Mouse (Mus musculus) urinary bladder, postnatal 25 days (tissue): ENCODE results near the gene Syt11.
A peak's percentile ranks its signal among the peaks of the same experiment; 100 is the strongest.
"Not testable (repeated sequence)": the region's sequence is repeated elsewhere in the genome, so short reads cannot be mapped to it uniquely, and the experiment has no call there.

ENCODE experiments used
- DNase-seq: peaks from one replicate; pipeline ENCODE4 v3.0.0; 2022; ENCODE audit warnings: low spot score

Gene Syt11

GRCm38 (mm10) chr3:88736556-88736955, 38.4 kb downstream of the Syt11 start:
- DNase-seq = no peak

- DNase-seq = no peak
These were observed 55.9 kb downstream of the Syt11 start for GRCm38 (mm10) chr3:88719098-88719497.

GRCm38 (mm10) chr3:88717831-88718230, 57.1 kb downstream of the Syt11 start:
- no peak for DNase-seq

GRCm38 (mm10) chr3:88717198-88717798, 57.7 kb downstream of the Syt11 start:
- DNase-seq = peak; percentile 16

GRCm38 (mm10) chr3:88716399-88717197, 58.4 kb downstream of the Syt11 start, which contains the start of gene Rit1:
Gene Rit1, plus strand, starts transcription at chr3:88716838.
- DNase-seq = peak; percentile 83

GRCm38 (mm10) chr3:88715716-88716115, 59.2 kb downstream of the Syt11 start:
- not testable (repeated sequence) for DNase-seq

GRCm38 (mm10) chr3:88714725-88715124, 60.2 kb downstream of the Syt11 start:
- no peak for DNase-seq

GRCm38 (mm10) chr3:88713709-88714108, 61.3 kb downstream of the Syt11 start:
- no peak for DNase-seq

- DNase-seq = no peak
These were observed 73.7 kb downstream of the Syt11 start for GRCm38 (mm10) chr3:88701222-88701621.

GRCm38 (mm10) chr3:88700247-88700646, 74.7 kb downstream of the Syt11 start:
- DNase-seq = no peak

GRCm38 (mm10) chr3:88698834-88699233, 76.1 kb downstream of the Syt11 start:
- DNase-seq = no peak

- DNase-seq = no peak
These were observed 76.9 kb downstream of the Syt11 start for GRCm38 (mm10) chr3:88698051-88698450.

- no peak for DNase-seq
These were observed 79.4 kb downstream of the Syt11 start for GRCm38 (mm10) chr3:88695545-88695944.
